Comparison of ENCODE assay signal across 21 mouse cellular contexts in genomic region chr13:45195562-45195961, GRCm38 (mm10).
"Had no signal": no experiment of that assay in that cellular context is flagged by ENCODE, and none has a peak within 500 bp of the region (broad histone marks: within the 10 kb centered on the region; RNA-seq: fewer than 3 reads in every experiment).

No protein-coding gene starts in this region.

- H3K9me3 ChIP-seq: liver, embryonic 13.5 days; neural tube, embryonic 12.5 days; neural tube, embryonic 15.5 days; stomach, embryonic 15.5 days had no signal

- H3K9ac ChIP-seq: liver, embryonic 13.5 days; lung, embryonic 14.5 days; neural tube, embryonic 12.5 days; neural tube, embryonic 15.5 days; stomach, embryonic 15.5 days had no signal

- H3K4me1 ChIP-seq: liver, embryonic 13.5 days; neural tube, embryonic 12.5 days; stomach, embryonic 15.5 days had no signal

- H3K36me3 ChIP-seq: liver, embryonic 13.5 days; neural tube, embryonic 12.5 days; neural tube, embryonic 15.5 days; stomach, embryonic 15.5 days had no signal

- DNase-seq: kidney, adult 2 months; kidney, postnatal 25 days; layer of hippocampus, adult 9-11 months; liver, embryonic 13.5 days; lung, embryonic 14.5 days; midbrain, embryonic 14.5 days; right cerebral cortex, adult 18-20 months; right cerebral cortex, postnatal 14 days; spleen, adult 18-20 months; thymus, adult 18-20 months; thymus, postnatal 14 days had no signal

- H3K4me2 ChIP-seq: liver, embryonic 13.5 days; lung, embryonic 14.5 days; midbrain, embryonic 11.5 days; neural tube, embryonic 12.5 days; neural tube, embryonic 15.5 days; stomach, embryonic 15.5 days had no signal

- H3K27ac ChIP-seq: kidney, postnatal 0 days; layer of hippocampus, adult 2 months; left cerebral cortex, adult 2 months; liver, embryonic 13.5 days; macrophage; neural tube, embryonic 12.5 days; neural tube, embryonic 15.5 days; stomach, embryonic 15.5 days had no signal

- ATAC-seq: intestine, postnatal 0 days; lung, postnatal 0 days had no signal

- H3K27me3 ChIP-seq: neural tube, embryonic 12.5 days; neural tube, embryonic 15.5 days; stomach, embryonic 15.5 days had no signal

- H3K4me3 ChIP-seq: layer of hippocampus, adult 2 months; left cerebral cortex, adult 2 months; liver, embryonic 13.5 days; neural tube, embryonic 12.5 days; neural tube, embryonic 15.5 days; stomach, embryonic 15.5 days had no signal
